Mouse (Mus musculus): ENCODE measurements at regions not wholly inside any gene's neighbourhood (a gene's known extent, or its start where the extent isn't known, plus 50 kb on each side); places are given as distances from the start of the nearest gene placed in this dataset.
"Not testable (repeated sequence)": the region's sequence is repeated elsewhere in the genome, so short reads cannot be mapped to it uniquely, and the experiment has no call there.

- no peak for TF ChIP-seq CTCF (conservative IDR thresholded peaks at IDR 0.05)
- no peak overlapping the region for H3K27ac ChIP-seq
- no peak overlapping the region for H3K4me3 ChIP-seq
- DNase-seq (ENCODE audit: low spot score in 2 of 2): no peak
Measured at GRCm38 (mm10) chr10:111624624-111625023, 118.5 kb downstream of the Phlda1 start.

GRCm38 (mm10) chr10:111625573-111625972, 119.5 kb downstream of the Phlda1 start:
- Histone ChIP-seq H3K27ac (no peak overlapping the region), H3K4me3 (no peak overlapping the region)
- no peak for TF ChIP-seq CTCF (conservative IDR thresholded peaks at IDR 0.05)
- no peak for DNase-seq (ENCODE audit: low spot score in 2 of 2)

GRCm38 (mm10) chr10:111626009-111626408, 119.9 kb downstream of the Phlda1 start:
- DNase-seq (ENCODE audit: low spot score in 2 of 2): no peak
- H3K27ac ChIP-seq: no peak overlapping the region
- no peak overlapping the region for H3K4me3 ChIP-seq
- no peak for TF ChIP-seq CTCF (conservative IDR thresholded peaks at IDR 0.05)

- Histone ChIP-seq H3K27ac (no peak overlapping the region), H3K4me3 (no peak overlapping the region)
- DNase-seq (ENCODE audit: low spot score in 2 of 2): no peak
- TF ChIP-seq CTCF (conservative IDR thresholded peaks at IDR 0.05): peak; percentile 58
Measured at GRCm38 (mm10) chr10:111636283-111636682, 130.2 kb downstream of the Phlda1 start.

GRCm38 (mm10) chr10:111637084-111637735, 131.1 kb downstream of the Phlda1 start:
- TF ChIP-seq CTCF (conservative IDR thresholded peaks at IDR 0.05): no peak
- no peak overlapping the region for H3K4me3 ChIP-seq
- no peak for DNase-seq (ENCODE audit: low spot score in 2 of 2)
- H3K27ac ChIP-seq: no peak overlapping the region

GRCm38 (mm10) chr10:111639866-111640265, 133.8 kb downstream of the Phlda1 start:
- TF ChIP-seq CTCF (conservative IDR thresholded peaks at IDR 0.05): no peak
- Histone ChIP-seq H3K4me3 (no peak overlapping the region), H3K27ac (no peak overlapping the region)
- no peak for DNase-seq (ENCODE audit: low spot score in 2 of 2)

GRCm38 (mm10) chr10:111642683-111643082, 136.6 kb downstream of the Phlda1 start:
- no peak for DNase-seq (ENCODE audit: low spot score in 2 of 2)
- TF ChIP-seq CTCF (conservative IDR thresholded peaks at IDR 0.05): no peak
- Histone ChIP-seq H3K27ac (no peak overlapping the region), H3K4me3 (no peak overlapping the region)

GRCm38 (mm10) chr10:111653773-111654172, 147.7 kb downstream of the Phlda1 start:
- not testable (repeated sequence) for H3K27ac ChIP-seq; H3K4me3 ChIP-seq; DNase-seq (ENCODE audit: low spot score in 2 of 2)

GRCm38 (mm10) chr10:111654364-111655226, 148.5 kb downstream of the Phlda1 start:
- Histone ChIP-seq H3K27ac (no peak overlapping the region), H3K4me3 (no peak overlapping the region)
- TF ChIP-seq CTCF (conservative IDR thresholded peaks at IDR 0.05): no peak
- DNase-seq (ENCODE audit: low spot score in 2 of 2): no peak

GRCm38 (mm10) chr10:111658828-111659227, 152.7 kb downstream of the Phlda1 start:
- no peak for DNase-seq (ENCODE audit: low spot score in 2 of 2)
- no peak overlapping the region; the same call in 1 of the 2 replicates for H3K27ac ChIP-seq
- TF ChIP-seq CTCF (conservative IDR thresholded peaks at IDR 0.05): no peak
- H3K4me3 ChIP-seq: peak overlapping the region; percentile 39

- Histone ChIP-seq H3K27ac (no peak overlapping the region), H3K4me3 (no peak overlapping the region)
- DNase-seq (ENCODE audit: low spot score in 2 of 2): no peak
- no peak for TF ChIP-seq CTCF (conservative IDR thresholded peaks at IDR 0.05)
Measured at GRCm38 (mm10) chr10:111662665-111663064, 156.6 kb downstream of the Phlda1 start.

GRCm38 (mm10) chr10:111665834-111666233, 159.7 kb downstream of the Phlda1 start:
- TF ChIP-seq CTCF (conservative IDR thresholded peaks at IDR 0.05): no peak
- DNase-seq (ENCODE audit: low spot score in 2 of 2): peak in 1 of 2 experiments; percentile 32
- no peak overlapping the region for H3K4me3 ChIP-seq
- H3K27ac ChIP-seq: peak overlapping the region; percentile 10; the same call in 1 of the 2 replicates

- no peak for TF ChIP-seq CTCF (conservative IDR thresholded peaks at IDR 0.05)
- DNase-seq (ENCODE audit: low spot score in 2 of 2): no peak
- H3K27ac ChIP-seq: no peak overlapping the region
- H3K4me3 ChIP-seq: no peak overlapping the region
Measured at GRCm38 (mm10) chr10:111666963-111667362, 160.9 kb downstream of the Phlda1 start.

- TF ChIP-seq CTCF (conservative IDR thresholded peaks at IDR 0.05): no peak
- Histone ChIP-seq H3K4me3 (no peak overlapping the region), H3K27ac (no peak overlapping the region)
- no peak for DNase-seq (ENCODE audit: low spot score in 2 of 2)
Measured at GRCm38 (mm10) chr10:111668639-111669038, 162.6 kb downstream of the Phlda1 start.
